Mouse (Mus musculus) adrenal gland, postnatal 36 days (tissue): ENCODE data around the gene Cldn8. TPM values are rescaled to one million over a fixed set of nuclear protein-coding genes. Genes with fewer than 3 reads are reported as not detected.

Source experiments
- total RNA-seq, 2 experiments: library from RNA; stranded (reverse); gene quantifications; 2 replicates each; pipeline ENCODE4 v1.2.3; 2021

Gene Cldn8
- total RNA-seq, 2 experiments from 2014 or later, result not detected

Other genes with a start within 250 kb of the Cldn8 start
- not detected for gene Cldn17, start 56.2 kb downstream of the Cldn8 start, total RNA-seq
- gene Krtap24-1, start 49.1 kb upstream of the Cldn8 start, total RNA-seq, result not detected
- gene 2310079G19Rik, start 64.5 kb upstream of the Cldn8 start, total RNA-seq, result not detected
- not detected for gene Krtap26-1, start 84.6 kb upstream of the Cldn8 start, total RNA-seq
- not detected for gene Krtap27-1, start 108.5 kb upstream of the Cldn8 start, total RNA-seq
- not detected for gene 2310061N02Rik, start 144.8 kb upstream of the Cldn8 start, total RNA-seq
- not detected for gene Krtap13-1, start 165.7 kb upstream of the Cldn8 start, total RNA-seq
- not detected for gene Krtap13, start 188.5 kb upstream of the Cldn8 start, total RNA-seq
- gene 2310034C09Rik, start 195.7 kb upstream of the Cldn8 start, total RNA-seq, result not detected
- not detected for gene 2310057N15Rik, start 211.0 kb upstream of the Cldn8 start, total RNA-seq
- gene Gm5965, start 214.7 kb upstream of the Cldn8 start, total RNA-seq, result not detected
- gene Gm20741, start 249.0 kb upstream of the Cldn8 start, total RNA-seq, result not detected